Mouse (Mus musculus): ENCODE results near the gene Prkg2.

DNA sequence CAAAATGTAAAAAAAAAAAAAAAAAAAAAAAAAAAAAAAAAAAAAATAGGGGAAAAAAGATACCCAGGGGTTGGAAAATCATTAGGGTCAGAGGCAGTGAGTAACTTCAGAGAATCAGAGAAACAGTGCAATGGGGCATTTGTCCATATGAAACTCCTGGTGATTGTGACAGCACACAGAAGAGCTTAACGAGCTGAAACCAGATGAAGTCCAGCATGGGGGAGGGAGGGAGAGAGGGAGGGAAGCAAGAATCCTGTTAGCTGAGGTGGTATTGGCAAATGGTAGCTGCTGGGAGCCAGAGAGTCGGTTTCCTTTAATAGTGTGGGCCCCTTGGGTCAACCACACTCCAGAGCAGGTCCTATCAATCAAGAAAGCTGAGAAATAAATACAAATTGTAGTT is 100.5 kb downstream of the Prkg2 start:
- TF ChIP-seq CTCF (IDR thresholded peaks at IDR 0.05; ENCODE audit: insufficient read depth, low read depth, low read length) = no peak
- no peak for TF ChIP-seq POLR2A (IDR thresholded peaks at IDR 0.05; ENCODE audit: insufficient read depth, low read depth, low read length)
